Mouse (Mus musculus): ENCODE data around the gene Neurod1. TPM values are rescaled to one million over a fixed set of nuclear protein-coding genes. Genes with fewer than 3 reads are reported as not detected.

Neurod1 gene
- polyA plus RNA-seq, 1 experiment = not detected

- Histone ChIP-seq H3K27me3 (replicated peaks; ENCODE audit: control insufficient read depth, insufficient read depth, low read length) (peaks cover 10% of the 10 kb centered on the region), H3K4me1 (ENCODE audit: control insufficient read depth, insufficient read depth, low read length) (no peaks in the 10 kb centered on the region), H3K36me3 (ENCODE audit: control insufficient read depth, insufficient read depth, low read length) (no peaks in the 10 kb centered on the region), H3K27ac (ENCODE audit: insufficient read depth, low read depth, low read length) (no peak overlapping the region), H3K4me3 (ENCODE audit: insufficient read depth, low read depth, low read length) (no peak overlapping the region)
- no peak for DNase-seq
- TF ChIP-seq CTCF (conservative IDR thresholded peaks at IDR 0.05; ENCODE audit: insufficient read depth, insufficient read length, low read depth, low read length) (no peak), POLR2A (IDR thresholded peaks at IDR 0.05; ENCODE audit: low read depth, low read length) (no peak)
- WGBS = 9% methylated on average over 14 of the region's 14 CpGs
These were observed 3.6 kb upstream of the Neurod1 start for GRCm38 (mm10) chr2:79460107-79460506.

DNA sequence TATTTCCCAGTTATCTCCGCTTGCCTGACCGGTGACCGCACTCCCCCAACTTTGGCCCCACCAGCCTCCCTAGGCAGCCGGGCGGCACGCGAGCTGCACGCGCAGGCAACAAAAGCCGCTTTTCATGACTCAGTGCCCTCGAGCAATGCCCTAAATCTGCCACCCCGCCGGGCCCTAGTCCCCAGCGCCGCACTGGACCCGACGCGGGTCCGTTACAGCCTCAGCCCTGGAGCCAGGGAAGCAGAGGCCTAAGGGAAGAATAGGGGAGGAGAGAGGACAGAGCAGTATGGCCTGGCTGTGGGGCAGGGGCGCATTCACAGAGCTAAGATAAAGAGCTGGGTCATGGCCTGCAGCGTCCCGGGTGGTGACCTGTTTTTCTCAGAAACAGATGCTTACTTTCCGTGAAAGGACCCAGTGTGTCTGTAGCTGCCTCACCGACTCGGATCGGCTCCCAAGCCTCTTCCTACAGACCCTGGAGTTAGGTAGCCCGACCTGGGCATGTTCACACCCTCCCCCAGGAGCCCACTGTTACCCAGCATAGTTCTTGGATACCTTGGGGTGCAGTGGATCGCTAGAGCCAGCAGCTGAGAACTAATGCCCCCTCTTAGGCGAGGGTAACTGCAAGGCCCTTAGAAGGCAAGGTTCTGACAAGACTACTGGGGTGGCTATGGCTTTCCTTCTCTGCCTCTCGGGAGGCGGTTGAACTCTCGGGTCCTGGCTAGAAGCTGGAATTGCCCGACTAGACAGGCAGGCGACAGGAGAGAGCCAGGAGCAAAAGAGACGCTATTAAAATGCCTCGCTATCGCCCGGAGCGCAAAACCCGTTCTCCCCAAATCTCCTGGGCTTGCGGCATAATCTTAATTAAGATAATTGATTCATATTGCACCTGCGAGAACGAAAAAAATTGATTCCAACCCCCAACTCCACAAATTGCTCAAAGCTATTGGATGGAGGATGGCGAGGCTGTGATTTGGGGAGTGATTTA is 2.8 kb upstream of the Neurod1 start:
- no peaks in the 10 kb centered on the region for H3K36me3 ChIP-seq (ENCODE audit: control insufficient read depth, insufficient read depth, low read length)
- WGBS = 2% methylated on average over 44 of the region's 44 CpGs
- H3K4me1 ChIP-seq (ENCODE audit: control insufficient read depth, insufficient read depth, low read length) = no peaks in the 10 kb centered on the region
- no peak overlapping the region for H3K4me3 ChIP-seq (ENCODE audit: insufficient read depth, low read depth, low read length)
- H3K27me3 ChIP-seq (replicated peaks; ENCODE audit: control insufficient read depth, insufficient read depth, low read length) = peaks cover 10% of the 10 kb centered on the region
- TF ChIP-seq CTCF (conservative IDR thresholded peaks at IDR 0.05; ENCODE audit: insufficient read depth, insufficient read length, low read depth, low read length) (no peak), POLR2A (IDR thresholded peaks at IDR 0.05; ENCODE audit: low read depth, low read length) (no peak)
- DNase-seq = no peak
- H3K27ac ChIP-seq (ENCODE audit: insufficient read depth, low read depth, low read length) = no peak overlapping the region

- 0 out of 2 replicates have a peak, but pooled peaks cover 4% of the 10 kb centered on the region for H3K4me1 ChIP-seq (ENCODE audit: control insufficient read depth, insufficient read depth, low read length)
- DNase-seq = no peak
- H3K36me3 ChIP-seq (ENCODE audit: control insufficient read depth, insufficient read depth, low read length) = no peaks in the 10 kb centered on the region
- peaks cover 11% of the 10 kb centered on the region for H3K27me3 ChIP-seq (replicated peaks; ENCODE audit: control insufficient read depth, insufficient read depth, low read length)
- TF ChIP-seq CTCF (conservative IDR thresholded peaks at IDR 0.05; ENCODE audit: insufficient read depth, insufficient read length, low read depth, low read length) (no peak), POLR2A (IDR thresholded peaks at IDR 0.05; ENCODE audit: low read depth, low read length) (no peak)
- WGBS = 24% methylated on average over 3 of the region's 3 CpGs
- no peak overlapping the region for H3K27ac ChIP-seq (ENCODE audit: insufficient read depth, low read depth, low read length)
- no peak overlapping the region for H3K4me3 ChIP-seq (ENCODE audit: insufficient read depth, low read depth, low read length)
These were observed 1.4 kb upstream of the Neurod1 start for GRCm38 (mm10) chr2:79457932-79458331.

DNA sequence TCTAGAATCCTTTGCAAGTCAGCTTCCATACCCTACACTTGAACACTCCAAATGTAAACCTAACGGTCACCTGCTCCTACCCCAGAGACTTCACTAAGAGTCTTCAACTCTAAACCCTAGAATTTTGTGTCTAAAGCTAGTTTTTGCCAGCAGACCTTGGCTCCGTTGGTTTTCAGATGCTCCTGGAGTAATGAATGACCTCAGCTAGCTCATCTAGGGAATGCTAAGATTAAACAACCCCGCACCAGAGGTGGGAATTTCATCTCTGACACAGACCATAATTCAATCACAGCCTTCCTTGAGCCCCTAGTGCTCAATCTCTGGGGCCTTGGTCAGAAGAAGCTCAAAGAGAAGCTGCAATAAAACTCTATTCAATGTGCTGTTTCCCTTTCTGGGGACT is 883 bp upstream of the Neurod1 start:
- Histone ChIP-seq H3K27ac (ENCODE audit: insufficient read depth, low read depth, low read length) (no peak overlapping the region), H3K4me3 (ENCODE audit: insufficient read depth, low read depth, low read length) (no peak overlapping the region), H3K27me3 (replicated peaks; ENCODE audit: control insufficient read depth, insufficient read depth, low read length) (peaks cover 11% of the 10 kb centered on the region), H3K4me1 (ENCODE audit: control insufficient read depth, insufficient read depth, low read length) (0 out of 2 replicates have a peak, but pooled peaks cover 4% of the 10 kb centered on the region), H3K36me3 (ENCODE audit: control insufficient read depth, insufficient read depth, low read length) (no peaks in the 10 kb centered on the region)
- TF ChIP-seq POLR2A (IDR thresholded peaks at IDR 0.05; ENCODE audit: low read depth, low read length) = no peak
- no peak for TF ChIP-seq CTCF (conservative IDR thresholded peaks at IDR 0.05; ENCODE audit: insufficient read depth, insufficient read length, low read depth, low read length)
- WGBS = 59% methylated on average over 3 of the region's 3 CpGs
- no peak for DNase-seq

- Histone ChIP-seq H3K4me1 (ENCODE audit: control insufficient read depth, insufficient read depth, low read length) (0 out of 2 replicates have a peak, but pooled peaks cover 4% of the 10 kb centered on the region), H3K27ac (ENCODE audit: insufficient read depth, low read depth, low read length) (no peak overlapping the region), H3K36me3 (ENCODE audit: control insufficient read depth, insufficient read depth, low read length) (no peaks in the 10 kb centered on the region), H3K4me3 (ENCODE audit: insufficient read depth, low read depth, low read length) (no peak overlapping the region), H3K27me3 (replicated peaks; ENCODE audit: control insufficient read depth, insufficient read depth, low read length) (peaks cover 11% of the 10 kb centered on the region)
- TF ChIP-seq POLR2A (IDR thresholded peaks at IDR 0.05; ENCODE audit: low read depth, low read length) (no peak), CTCF (conservative IDR thresholded peaks at IDR 0.05; ENCODE audit: insufficient read depth, insufficient read length, low read depth, low read length) (no peak)
- DNase-seq = no peak
- WGBS = 3% methylated on average over 10 of the region's 10 CpGs
These were observed 905 bp downstream of the Neurod1 start for GRCm38 (mm10) chr2:79455646-79456045.

DNA sequence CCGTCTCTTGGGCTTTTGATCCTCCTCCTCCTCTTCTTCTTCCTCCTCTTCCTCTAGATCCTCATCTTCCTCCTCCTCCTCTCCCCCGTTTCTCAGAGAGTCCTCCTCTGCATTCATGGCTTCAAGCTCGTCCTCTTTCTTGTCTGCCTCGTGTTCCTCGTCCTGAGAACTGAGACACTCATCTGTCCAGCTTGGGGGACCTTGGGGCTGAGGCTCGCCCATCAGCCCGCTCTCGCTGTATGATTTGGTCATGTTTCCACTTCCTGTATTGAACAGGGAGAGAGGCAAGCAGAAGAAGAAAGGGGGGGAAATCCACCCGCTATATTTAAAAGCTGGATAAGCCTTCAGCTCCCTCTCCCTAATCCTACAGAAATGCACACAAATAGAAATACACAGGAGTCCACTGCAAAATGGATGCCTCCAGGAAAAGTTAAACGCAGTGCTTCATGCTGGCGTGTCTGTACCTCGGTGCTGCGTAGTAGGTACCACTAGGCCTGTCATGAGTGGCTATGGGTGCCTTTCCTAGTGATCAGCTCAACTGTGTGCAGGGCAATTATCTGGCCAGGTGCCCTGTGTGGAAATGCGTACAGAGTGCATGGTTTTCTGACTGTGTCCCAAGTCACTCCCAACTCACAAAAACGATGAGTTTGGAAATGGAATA is 1.6 kb downstream of the Neurod1 start:
- Histone ChIP-seq H3K4me1 (ENCODE audit: control insufficient read depth, insufficient read depth, low read length) (0 out of 2 replicates have a peak, but pooled peaks cover 4% of the 10 kb centered on the region), H3K27ac (ENCODE audit: insufficient read depth, low read depth, low read length) (no peak overlapping the region), H3K36me3 (ENCODE audit: control insufficient read depth, insufficient read depth, low read length) (no peaks in the 10 kb centered on the region), H3K27me3 (replicated peaks; ENCODE audit: control insufficient read depth, insufficient read depth, low read length) (peaks cover 13% of the 10 kb centered on the region), H3K4me3 (ENCODE audit: insufficient read depth, low read depth, low read length) (no peak overlapping the region)
- no peak for DNase-seq
- 11% methylated on average over 15 of the region's 15 CpGs for WGBS
- TF ChIP-seq POLR2A (IDR thresholded peaks at IDR 0.05; ENCODE audit: low read depth, low read length) (no peak), CTCF (conservative IDR thresholded peaks at IDR 0.05; ENCODE audit: insufficient read depth, insufficient read length, low read depth, low read length) (no peak)
